Mouse (Mus musculus) layer of hippocampus, adult 2 months (tissue): ENCODE measurements at regions not wholly inside any gene's neighbourhood (a gene's known extent, or its start where the extent isn't known, plus 50 kb on each side); places are given as distances from the start of the nearest gene placed in this dataset.
"Not testable (repeated sequence)": the region's sequence is repeated elsewhere in the genome, so short reads cannot be mapped to it uniquely, and the experiment has no call there.

Source experiments
- DNase-seq, 2 experiments: peaks; one replicate each; pipeline ENCODE4 v3.0.0; 2022; ENCODE audit warnings: low spot score in 2 of 2
- H3K27ac ChIP-seq: fragments of 200-600 bp; 2 replicates; pipeline ENCODE4 v1.8.1; 2022
- H3K4me3 ChIP-seq: fragments of 200-600 bp; 2 replicates; pipeline ENCODE4 v1.8.1; 2022; ENCODE audit warnings: mild to moderate bottlenecking
- CTCF ChIP-seq: fragments of 200-600 bp; conservative IDR thresholded peaks from 2 replicates; pipeline ENCODE4 v1.8.1; 2022; ENCODE audit warnings: antibody characterized with exemption, mild to moderate bottlenecking, moderate library complexity

- H3K4me3 ChIP-seq, H3K27ac ChIP-seq: not testable (repeated sequence)
- peak; percentile 49 for TF ChIP-seq CTCF
- DNase-seq, result peak in 1 of 2 experiments; percentile 8
Measured at GRCm38 (mm10) chr4:145774241-145774761, 94.3 kb upstream of the Zfp986 start.

- not testable (repeated sequence) for H3K27ac ChIP-seq, H3K4me3 ChIP-seq, DNase-seq
Measured at GRCm38 (mm10) chr4:145774884-145775283, 93.7 kb upstream of the Zfp986 start.

GRCm38 (mm10) chr4:145776531-145776930 is 92.1 kb upstream of the Zfp986 start:
- H3K4me3 ChIP-seq, H3K27ac ChIP-seq, DNase-seq: not testable (repeated sequence)

DNA sequence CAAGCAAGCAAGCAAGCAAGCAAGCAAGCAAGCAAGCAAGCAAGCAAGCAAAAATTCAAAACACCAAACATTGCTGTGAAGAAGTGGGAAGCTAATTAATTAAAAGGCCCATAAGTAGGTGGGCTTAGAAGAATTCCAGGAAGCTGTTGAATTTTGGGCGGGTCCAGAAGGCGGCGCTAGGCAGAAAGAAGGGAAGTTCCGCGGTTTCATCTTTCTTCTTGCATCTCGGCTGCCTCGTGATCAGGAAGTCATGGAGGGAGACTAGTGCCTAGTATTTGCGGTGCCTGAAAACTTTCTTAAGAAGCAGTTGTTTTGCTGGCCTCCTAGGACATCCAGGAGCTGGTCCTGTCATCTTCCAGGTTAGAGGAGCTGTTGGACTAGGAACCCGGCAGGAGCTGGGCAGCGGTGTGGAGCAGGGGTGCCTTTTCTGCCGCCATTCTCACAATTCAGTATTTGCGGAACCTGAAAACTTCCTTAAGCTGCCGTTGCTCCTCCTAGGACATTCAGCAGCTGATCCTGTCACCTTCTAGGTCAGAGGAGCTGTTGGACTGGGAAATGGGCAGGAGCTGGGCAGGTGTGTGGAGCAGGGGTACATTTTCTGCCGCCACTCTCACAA is 87.2 kb upstream of the Zfp986 start:
- not testable (repeated sequence) for DNase-seq, H3K4me3 ChIP-seq, H3K27ac ChIP-seq

DNA sequence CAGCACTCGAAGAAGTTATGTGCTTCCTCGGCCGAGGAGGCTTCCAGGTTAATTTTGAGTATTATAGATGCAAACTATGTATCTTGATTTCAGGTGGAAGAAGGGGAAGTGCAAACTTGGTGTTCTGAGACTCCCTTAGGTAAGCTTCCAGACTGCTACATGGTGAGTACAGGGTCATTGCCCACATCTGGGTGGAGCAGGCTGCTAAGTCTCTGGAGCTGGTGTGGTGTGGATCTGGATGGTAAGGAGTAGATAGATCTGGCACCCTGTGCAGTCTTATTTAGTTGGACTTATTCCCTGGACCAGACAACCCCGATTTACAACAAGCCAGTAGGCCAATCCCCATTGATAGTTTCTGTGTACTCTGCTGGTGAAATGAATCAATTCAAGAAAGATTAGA is 53.9 kb upstream of the Zfp986 start:
- H3K4me3 ChIP-seq, DNase-seq, H3K27ac ChIP-seq: not testable (repeated sequence)
